Mouse (Mus musculus): ENCODE data around the gene Rgmb.

Rgmb gene

GRCm38 (mm10) chr17:15830766-15831644, at the start of gene Rgmb:
Gene Rgmb (minus strand): TSS chr17:15831039.
- DNase-seq (ENCODE audit: low spot score): no peak

- DNase-seq (ENCODE audit: low spot score): no peak
Observed at GRCm38 (mm10) chr17:15874765-15875164, 43.9 kb upstream of the Rgmb start.

- DNase-seq (ENCODE audit: low spot score): no peak
Observed at GRCm38 (mm10) chr17:15872093-15872492, 41.3 kb upstream of the Rgmb start.

- no peak for DNase-seq (ENCODE audit: low spot score)
Observed at GRCm38 (mm10) chr17:15865249-15865648, 34.4 kb upstream of the Rgmb start.

GRCm38 (mm10) chr17:15862355-15862754, 31.5 kb upstream of the Rgmb start:
- no peak for DNase-seq (ENCODE audit: low spot score)

GRCm38 (mm10) chr17:15853121-15853520, 22.3 kb upstream of the Rgmb start:
- no peak for DNase-seq (ENCODE audit: low spot score)

GRCm38 (mm10) chr17:15850544-15850943, 19.7 kb upstream of the Rgmb start:
- no peak for DNase-seq (ENCODE audit: low spot score)

GRCm38 (mm10) chr17:15841425-15841824, 10.6 kb upstream of the Rgmb start:
- DNase-seq (ENCODE audit: low spot score): no peak

GRCm38 (mm10) chr17:15832398-15832797, 1.6 kb upstream of the Rgmb start:
- no peak for DNase-seq (ENCODE audit: low spot score)

- no peak for DNase-seq (ENCODE audit: low spot score)
Observed at GRCm38 (mm10) chr17:15831810-15832209, 971 bp upstream of the Rgmb start.

- DNase-seq (ENCODE audit: low spot score): no peak
Observed at GRCm38 (mm10) chr17:15830171-15830765, 571 bp downstream of the Rgmb start.

- no peak for DNase-seq (ENCODE audit: low spot score)
Observed at GRCm38 (mm10) chr17:15829198-15830170, 1.4 kb downstream of the Rgmb start.

- DNase-seq (ENCODE audit: low spot score): no peak
Observed at GRCm38 (mm10) chr17:15828131-15828917, 2.5 kb downstream of the Rgmb start.

GRCm38 (mm10) chr17:15826928-15827327, 3.9 kb downstream of the Rgmb start:
- DNase-seq (ENCODE audit: low spot score): no peak

- peak; percentile 96 for DNase-seq (ENCODE audit: low spot score)
Observed at GRCm38 (mm10) chr17:15826444-15826909, 4.4 kb downstream of the Rgmb start.

GRCm38 (mm10) chr17:15825481-15826396, 5.1 kb downstream of the Rgmb start:
- peak; percentile 47 for DNase-seq (ENCODE audit: low spot score)

GRCm38 (mm10) chr17:15824854-15825253, 6.0 kb downstream of the Rgmb start:
- DNase-seq (ENCODE audit: low spot score): no peak

GRCm38 (mm10) chr17:15824337-15824736, 6.5 kb downstream of the Rgmb start:
- DNase-seq (ENCODE audit: low spot score): no peak

- no peak for DNase-seq (ENCODE audit: low spot score)
Observed at GRCm38 (mm10) chr17:15823838-15824237, 7.0 kb downstream of the Rgmb start.

- DNase-seq (ENCODE audit: low spot score): no peak
Observed at GRCm38 (mm10) chr17:15823215-15823614, 7.6 kb downstream of the Rgmb start.
